Mouse (Mus musculus) neural tube, embryonic 13.5 days (tissue): ENCODE measurements around the gene Dcun1d4. TPM values are rescaled to one million over a fixed set of nuclear protein-coding genes. Genes with fewer than 3 reads are reported as not detected.

Source experiments
- ATAC-seq: fragments of 200-750 bp; cut with Nextera tagmentation; 2 replicates; pipeline ENCODE4 v1.8.0; 2017; ENCODE audit warnings: low read depth, mild to moderate bottlenecking, moderate TSS enrichment, moderate library complexity
- H3K27ac ChIP-seq: fragments of 300-500 bp; sonication (generic); replicated peaks from 2 replicates; pipeline ENCODE4 v1.5.1; 2015; ENCODE audit warnings: moderate library complexity, mild to moderate bottlenecking, inconsistent platforms
- H3K27me3 ChIP-seq: fragments of 300-500 bp; sonication (generic); 2 replicates; pipeline ENCODE4 v1.6.1; 2015; ENCODE audit warnings: mild to moderate bottlenecking, inconsistent platforms
- H3K36me3 ChIP-seq: fragments of 300-500 bp; sonication (generic); 2 replicates; pipeline ENCODE4 v1.6.1; 2015; ENCODE audit warnings: mild to moderate bottlenecking, inconsistent platforms
- H3K4me1 ChIP-seq: fragments of 300-500 bp; sonication (generic); replicated peaks from 2 replicates; pipeline ENCODE4 v1.6.1; 2015; ENCODE audit warnings: inconsistent platforms
- H3K4me2 ChIP-seq: fragments of 300-500 bp; sonication (generic); 2 replicates; pipeline ENCODE4 v1.6.1; 2015; ENCODE audit warnings: inconsistent platforms, mild to moderate bottlenecking, moderate library complexity
- H3K4me3 ChIP-seq: fragments of 300-500 bp; sonication (generic); 2 replicates; pipeline ENCODE4 v1.5.1; 2015; ENCODE audit warnings: mild to moderate bottlenecking, inconsistent platforms
- H3K9ac ChIP-seq: fragments of 300-500 bp; sonication (generic); 2 replicates; pipeline ENCODE4 v1.6.1; 2015; ENCODE audit warnings: moderate library complexity, mild to moderate bottlenecking, inconsistent platforms
- H3K9me3 ChIP-seq: fragments of 300-500 bp; sonication (generic); 2 replicates; pipeline ENCODE4 v1.6.1; 2016; ENCODE audit warnings: inconsistent platforms
- WGBS: fragments of 180-500 bp; shearing (Covaris S2); methylation state at CpG from one replicate; pipeline ENCODE4 v1.1.7; 2015; 5-methylcytosine and 5-hydroxymethylcytosine counted together
- polyA plus RNA-seq: library from polyadenylated mRNA; unstranded; fragments of >200 nt; fragmentation: Nextera tagmentation; extraction: Ambion mirVana; gene quantifications from 2 replicates; pipeline ENCODE4 v1.2.1, GENCODE M21; 2015

The Dcun1d4 gene
- polyA plus RNA-seq, 1 experiment from 2014 or later = 49.7 TPM

GRCm38 (mm10) chr5:73537669-73538068 is 56.9 kb downstream of the Dcun1d4 start:
- no peak overlapping the region for H3K4me3 ChIP-seq
- no peak overlapping the region for H3K4me2 ChIP-seq
- 94% methylated on average over 12 of the region's 12 CpGs for WGBS
- no peak for ATAC-seq
- H3K9me3 ChIP-seq = no peaks in the 10 kb centered on the region
- H3K27me3 ChIP-seq = no peaks in the 10 kb centered on the region
- H3K4me1 ChIP-seq = no peaks in the 10 kb centered on the region; the same call in 1 of the 2 replicates
- peaks cover 46% of the 10 kb centered on the region for H3K36me3 ChIP-seq
- no peak overlapping the region for H3K27ac ChIP-seq
- H3K9ac ChIP-seq = no peak overlapping the region

- WGBS = 92% methylated on average over 11 of the region's 11 CpGs
- H3K9me3 ChIP-seq = no peaks in the 10 kb centered on the region
- no peak for ATAC-seq
- H3K27ac ChIP-seq = no peak overlapping the region
- H3K4me2 ChIP-seq = no peak overlapping the region
- H3K9ac ChIP-seq = no peak overlapping the region
- H3K27me3 ChIP-seq = no peaks in the 10 kb centered on the region
- H3K4me3 ChIP-seq = no peak overlapping the region
- H3K4me1 ChIP-seq = no peaks in the 10 kb centered on the region; the same call in 1 of the 2 replicates
- H3K36me3 ChIP-seq = peaks cover 46% of the 10 kb centered on the region
These were observed 57.9 kb downstream of the Dcun1d4 start for GRCm38 (mm10) chr5:73538586-73539298.

- ATAC-seq = peak; percentile 69; the same call in 1 of the 2 replicates
- H3K27ac ChIP-seq = no peak overlapping the region; the same call in 1 of the 2 replicates
- no peak overlapping the region for H3K4me2 ChIP-seq
- no peaks in the 10 kb centered on the region for H3K27me3 ChIP-seq
- no peak overlapping the region for H3K9ac ChIP-seq
- no peaks in the 10 kb centered on the region for H3K9me3 ChIP-seq
- H3K36me3 ChIP-seq = peaks cover 47% of the 10 kb centered on the region
- no peak overlapping the region for H3K4me3 ChIP-seq
- H3K4me1 ChIP-seq = no peaks in the 10 kb centered on the region; the same call in 1 of the 2 replicates
- 54% methylated on average over 6 of the region's 6 CpGs for WGBS
These were observed 59.2 kb downstream of the Dcun1d4 start for GRCm38 (mm10) chr5:73539848-73540510.

- H3K9ac ChIP-seq = no peak overlapping the region
- H3K4me2 ChIP-seq = no peak overlapping the region
- no peaks in the 10 kb centered on the region for H3K9me3 ChIP-seq
- no peaks in the 10 kb centered on the region; the same call in 1 of the 2 replicates for H3K4me1 ChIP-seq
- no peaks in the 10 kb centered on the region for H3K27me3 ChIP-seq
- 92% methylated on average over 2 of the region's 2 CpGs for WGBS
- ATAC-seq = no peak
- H3K27ac ChIP-seq = no peak overlapping the region
- H3K36me3 ChIP-seq = peaks cover 48% of the 10 kb centered on the region
- H3K4me3 ChIP-seq = no peak overlapping the region
These were observed 59.7 kb downstream of the Dcun1d4 start for GRCm38 (mm10) chr5:73540511-73540871.

GRCm38 (mm10) chr5:73544111-73544753 is 63.4 kb downstream of the Dcun1d4 start:
- WGBS = 65% methylated on average over 10 of the region's 10 CpGs
- no peak for ATAC-seq
- Histone ChIP-seq H3K27me3 (no peaks in the 10 kb centered on the region), H3K9ac (no peak overlapping the region), H3K27ac (no peak overlapping the region), H3K4me2 (no peak overlapping the region), H3K36me3 (peaks cover 44% of the 10 kb centered on the region), H3K4me1 (no peaks in the 10 kb centered on the region; the same call in 1 of the 2 replicates), H3K9me3 (no peaks in the 10 kb centered on the region), H3K4me3 (no peak overlapping the region)

- Histone ChIP-seq H3K4me1 (no peaks in the 10 kb centered on the region), H3K4me2 (no peak overlapping the region), H3K36me3 (peaks cover 44% of the 10 kb centered on the region), H3K4me3 (no peak overlapping the region), H3K27me3 (no peaks in the 10 kb centered on the region), H3K27ac (no peak overlapping the region), H3K9me3 (no peaks in the 10 kb centered on the region), H3K9ac (no peak overlapping the region)
- 78% methylated on average over 6 of the region's 6 CpGs for WGBS
- no peak for ATAC-seq
These were observed 64.8 kb downstream of the Dcun1d4 start for GRCm38 (mm10) chr5:73545641-73546040.

- Histone ChIP-seq H3K4me2 (no peak overlapping the region), H3K9ac (no peak overlapping the region), H3K9me3 (no peaks in the 10 kb centered on the region), H3K27ac (no peak overlapping the region), H3K27me3 (no peaks in the 10 kb centered on the region), H3K36me3 (peaks cover 44% of the 10 kb centered on the region), H3K4me3 (no peak overlapping the region), H3K4me1 (no peaks in the 10 kb centered on the region)
- no peak for ATAC-seq
- 92% methylated on average over 7 of the region's 7 CpGs for WGBS
These were observed 66.5 kb downstream of the Dcun1d4 start for GRCm38 (mm10) chr5:73547252-73547651.

- Histone ChIP-seq H3K4me1 (no peaks in the 10 kb centered on the region), H3K9me3 (no peaks in the 10 kb centered on the region), H3K36me3 (peaks cover 49% of the 10 kb centered on the region), H3K27ac (no peak overlapping the region), H3K27me3 (no peaks in the 10 kb centered on the region), H3K9ac (no peak overlapping the region), H3K4me3 (no peak overlapping the region), H3K4me2 (no peak overlapping the region)
- WGBS = 90% methylated on average over 7 of the region's 7 CpGs
- ATAC-seq = no peak
These were observed 67.4 kb downstream of the Dcun1d4 start for GRCm38 (mm10) chr5:73548237-73548636.

- H3K36me3 ChIP-seq = peaks cover 50% of the 10 kb centered on the region
- ATAC-seq = no peak
- 96% methylated on average over 1 of the region's 1 CpGs for WGBS
- no peaks in the 10 kb centered on the region for H3K4me1 ChIP-seq
- H3K27me3 ChIP-seq = no peaks in the 10 kb centered on the region
- H3K9ac ChIP-seq = no peak overlapping the region
- H3K9me3 ChIP-seq = no peaks in the 10 kb centered on the region
- H3K27ac ChIP-seq = no peak overlapping the region
- H3K4me3 ChIP-seq = no peak overlapping the region
- no peak overlapping the region for H3K4me2 ChIP-seq
These were observed 68.0 kb downstream of the Dcun1d4 start for GRCm38 (mm10) chr5:73548838-73549237.

- 77% methylated on average over 5 of the region's 5 CpGs for WGBS
These were observed 71.0 kb downstream of the Dcun1d4 start for GRCm38 (mm10) chr5:73551836-73552235.

GRCm38 (mm10) chr5:73553903-73554302 is 73.1 kb downstream of the Dcun1d4 start:
- Histone ChIP-seq H3K36me3 (peaks cover 37% of the 10 kb centered on the region), H3K27me3 (no peaks in the 10 kb centered on the region), H3K4me1 (peaks cover 22% of the 10 kb centered on the region), H3K9ac (no peak overlapping the region), H3K9me3 (no peaks in the 10 kb centered on the region), H3K27ac (peak overlapping the region; percentile 24; the same call in 1 of the 2 replicates), H3K4me3 (no peak overlapping the region), H3K4me2 (no peak overlapping the region)
- 0 out of 2 replicates have a peak, but pooled peaks have one; percentile 51 for ATAC-seq
- WGBS = 86% methylated on average over 11 of the region's 11 CpGs

More at GRCm38 (mm10) chr5:73551836-73552235, 71.0 kb downstream of the Dcun1d4 start:
- Histone ChIP-seq H3K9me3 (no peaks in the 10 kb centered on the region), H3K9ac (no peak overlapping the region), H3K4me3 (no peak overlapping the region), H3K36me3 (peaks cover 37% of the 10 kb centered on the region), H3K4me2 (no peak overlapping the region), H3K27me3 (no peaks in the 10 kb centered on the region), H3K4me1 (peaks cover 15% of the 10 kb centered on the region), H3K27ac (no peak overlapping the region)
- no peak for ATAC-seq
